Mouse (Mus musculus): ENCODE data around the gene Exosc10. TPM values are rescaled to one million over a fixed set of nuclear protein-coding genes. Genes with fewer than 3 reads are reported as not detected.

Gene Exosc10
- 29.2 and 31.6 TPM in 2 replicates for polyA plus RNA-seq (2012; rRNA removed)

DNA sequence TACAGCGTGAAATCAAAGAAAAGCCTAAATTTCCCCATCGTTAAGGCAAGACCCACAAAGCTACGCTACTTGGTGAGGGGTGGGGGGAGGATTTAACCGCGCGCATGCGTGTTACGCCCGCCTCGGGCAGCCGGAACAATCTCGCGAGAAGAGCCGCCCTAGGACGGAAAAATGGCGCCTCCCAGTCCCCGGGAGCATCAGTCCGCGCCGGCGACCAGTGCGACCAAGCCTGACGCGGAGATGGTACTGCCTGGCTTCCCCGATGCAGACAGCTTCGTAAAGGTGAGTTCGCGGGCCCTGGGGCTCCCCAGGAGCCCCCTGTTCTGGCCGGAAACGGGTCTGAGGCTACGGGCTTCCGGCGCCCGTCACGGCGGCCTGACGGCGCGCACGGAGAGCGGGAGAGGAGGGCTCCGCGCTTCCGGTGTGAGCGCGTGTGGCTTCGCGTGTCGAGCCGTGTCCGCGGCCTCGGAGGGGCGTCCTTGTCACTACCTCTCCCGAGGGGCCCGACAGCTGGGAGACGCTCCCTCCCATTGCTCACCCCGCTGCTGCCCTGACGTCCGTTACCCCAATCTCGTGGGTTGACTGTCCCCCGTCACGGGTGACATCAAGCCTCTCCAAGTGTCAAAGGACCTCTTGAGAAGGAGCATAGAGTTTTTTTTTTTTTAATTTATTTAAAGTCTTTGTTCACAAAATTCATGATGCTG is at the start of gene Exosc10:
Exosc10 (plus strand) TSS at position 133 of the 704 bp plus-strand sequence.
- no peaks in the 10 kb centered on the region for H3K27me3 ChIP-seq (ENCODE audit: control insufficient read depth, insufficient read depth, low read length)
- no peaks in the 10 kb centered on the region; the same call in 1 of the 2 replicates for H3K4me1 ChIP-seq (ENCODE audit: control insufficient read depth, insufficient read depth, insufficient read length)
- peaks cover 25% of the 10 kb centered on the region for H3K36me3 ChIP-seq (ENCODE audit: control insufficient read depth, insufficient read depth, low read length)
- peak; percentile 28 for TF ChIP-seq POLR2A (IDR thresholded peaks at IDR 0.05; ENCODE audit: low read depth, low read length)
- no peak for TF ChIP-seq CTCF (IDR thresholded peaks at IDR 0.05; ENCODE audit: extremely low read depth, insufficient read depth, insufficient read length, insufficient replicate concordance)
- peak within 1 kb of the TSS; percentile 98 for H3K27ac ChIP-seq (ENCODE audit: insufficient read depth, low read length)
- peak within 1 kb of the TSS; percentile 72 for H3K4me3 ChIP-seq (ENCODE audit: extremely low read depth, insufficient read depth, insufficient read length)
- DNase-seq (ENCODE audit: low read depth in 1 of 2, low spot score in 2 of 2): peak; percentile 82 to 83
- WGBS: under 1% methylated on average over 63 of the region's 63 CpGs

DNA sequence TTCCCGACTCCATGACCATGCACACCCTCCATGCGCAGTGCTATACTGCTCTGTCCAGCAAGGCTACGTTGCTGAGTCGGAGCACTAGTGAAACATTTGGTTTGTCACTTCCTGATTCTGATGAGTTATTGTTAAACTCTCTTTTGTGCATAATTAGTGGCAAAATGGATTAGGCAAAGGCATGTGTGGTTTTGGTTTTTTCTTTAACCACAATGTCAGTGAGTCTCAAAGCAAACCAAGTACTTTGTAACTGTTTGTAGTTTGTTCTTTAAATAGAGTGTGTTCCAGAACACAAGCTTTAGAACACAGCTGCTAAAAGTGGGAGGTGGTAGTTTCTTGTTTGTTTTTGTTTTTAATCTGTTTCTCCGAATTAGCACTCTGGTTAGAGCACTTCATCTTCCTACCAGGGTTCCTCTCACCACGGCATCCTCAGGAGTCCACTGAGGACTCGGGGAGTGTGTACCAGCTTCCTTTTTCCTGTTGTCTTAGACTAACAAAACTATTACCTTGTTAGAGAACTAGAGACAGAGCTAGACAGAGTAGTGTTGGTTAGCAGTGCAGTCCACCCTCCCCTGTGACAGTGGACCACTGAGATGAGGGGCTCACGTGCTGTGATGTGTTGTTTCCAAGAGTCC is 48.7 kb upstream of the Exosc10 start:
- Histone ChIP-seq H3K27me3 (ENCODE audit: control insufficient read depth, insufficient read depth, low read length) (no peaks in the 10 kb centered on the region), H3K27ac (ENCODE audit: insufficient read depth, low read length) (0 out of 2 replicates have a peak overlapping the region, but pooled peaks have one; percentile 1), H3K4me1 (ENCODE audit: control insufficient read depth, insufficient read depth, insufficient read length) (no peaks in the 10 kb centered on the region; the same call in 1 of the 2 replicates), H3K36me3 (ENCODE audit: control insufficient read depth, insufficient read depth, low read length) (peaks cover 4% of the 10 kb centered on the region), H3K4me3 (ENCODE audit: extremely low read depth, insufficient read depth, insufficient read length) (no peak overlapping the region)
- DNase-seq (ENCODE audit: low read depth in 1 of 2, low spot score in 2 of 2): peak in 1 of 2 experiments; percentile 2
- WGBS: 38% methylated on average over 8 of the region's 8 CpGs
- TF ChIP-seq POLR2A (IDR thresholded peaks at IDR 0.05; ENCODE audit: low read depth, low read length) (no peak), CTCF (IDR thresholded peaks at IDR 0.05; ENCODE audit: extremely low read depth, insufficient read depth, insufficient read length, insufficient replicate concordance) (no peak)

DNA sequence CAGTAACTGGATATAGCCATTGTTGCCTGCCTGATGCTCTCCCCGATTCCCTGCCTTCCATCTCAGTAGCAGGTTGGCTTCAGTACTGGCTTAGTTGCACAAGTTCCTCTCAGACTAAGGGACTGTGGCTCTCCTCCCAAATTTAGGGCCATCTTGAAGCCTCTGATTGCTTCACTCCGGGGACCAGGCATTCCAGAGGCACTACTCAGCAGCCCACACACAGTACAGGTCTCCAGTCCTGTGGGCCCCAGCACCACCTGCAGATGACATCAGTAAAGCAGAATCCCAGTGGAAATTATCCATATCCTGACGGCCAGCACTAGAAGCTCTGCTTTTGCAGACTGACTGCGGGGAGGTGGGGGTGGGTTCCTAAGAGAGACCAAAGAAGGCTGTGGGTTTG is 47.5 kb upstream of the Exosc10 start:
- 94% methylated on average over 4 of the region's 4 CpGs for WGBS

DNA sequence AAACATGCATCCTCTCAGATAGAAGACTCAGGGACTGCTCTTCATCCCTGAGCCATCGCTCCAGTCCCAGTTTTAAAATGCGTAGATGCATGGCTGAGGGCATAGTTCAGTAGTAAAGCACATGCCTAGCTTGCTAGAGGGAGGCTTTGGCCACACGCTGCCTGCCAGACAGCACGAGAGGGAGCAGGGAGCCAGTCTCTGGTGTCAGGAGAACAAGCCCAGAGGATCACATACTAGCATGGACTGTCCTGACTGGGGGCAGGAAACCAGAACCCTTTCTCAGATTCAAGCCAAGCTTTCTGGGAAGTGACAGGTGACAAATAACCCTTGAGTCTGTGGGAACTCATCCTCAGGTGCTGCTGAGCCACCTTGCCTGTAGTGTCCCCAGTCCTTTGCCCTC is 46.9 kb upstream of the Exosc10 start:
- Histone ChIP-seq H3K27ac (ENCODE audit: insufficient read depth, low read length) (no peak overlapping the region), H3K4me3 (ENCODE audit: extremely low read depth, insufficient read depth, insufficient read length) (no peak overlapping the region), H3K27me3 (ENCODE audit: control insufficient read depth, insufficient read depth, low read length) (no peaks in the 10 kb centered on the region), H3K36me3 (ENCODE audit: control insufficient read depth, insufficient read depth, low read length) (peaks cover 9% of the 10 kb centered on the region), H3K4me1 (ENCODE audit: control insufficient read depth, insufficient read depth, insufficient read length) (no peaks in the 10 kb centered on the region; the same call in 1 of the 2 replicates)
- DNase-seq (ENCODE audit: low read depth in 1 of 2, low spot score in 2 of 2): no peak
- TF ChIP-seq POLR2A (IDR thresholded peaks at IDR 0.05; ENCODE audit: low read depth, low read length) (no peak), CTCF (IDR thresholded peaks at IDR 0.05; ENCODE audit: extremely low read depth, insufficient read depth, insufficient read length, insufficient replicate concordance) (no peak)
- WGBS: 97% methylated on average over 4 of the region's 4 CpGs

More for the DNA sequence above, 47.5 kb upstream of the Exosc10 start:
- no peaks in the 10 kb centered on the region for H3K27me3 ChIP-seq (ENCODE audit: control insufficient read depth, insufficient read depth, low read length)
- H3K4me3 ChIP-seq (ENCODE audit: extremely low read depth, insufficient read depth, insufficient read length): no peak overlapping the region
- no peak for TF ChIP-seq CTCF (IDR thresholded peaks at IDR 0.05; ENCODE audit: extremely low read depth, insufficient read depth, insufficient read length, insufficient replicate concordance)
- TF ChIP-seq POLR2A (IDR thresholded peaks at IDR 0.05; ENCODE audit: low read depth, low read length): no peak
- DNase-seq (ENCODE audit: low read depth in 1 of 2, low spot score in 2 of 2): no peak
- H3K36me3 ChIP-seq (ENCODE audit: control insufficient read depth, insufficient read depth, low read length): peaks cover 7% of the 10 kb centered on the region
- H3K27ac ChIP-seq (ENCODE audit: insufficient read depth, low read length): no peak overlapping the region
- no peaks in the 10 kb centered on the region; the same call in 1 of the 2 replicates for H3K4me1 ChIP-seq (ENCODE audit: control insufficient read depth, insufficient read depth, insufficient read length)

DNA sequence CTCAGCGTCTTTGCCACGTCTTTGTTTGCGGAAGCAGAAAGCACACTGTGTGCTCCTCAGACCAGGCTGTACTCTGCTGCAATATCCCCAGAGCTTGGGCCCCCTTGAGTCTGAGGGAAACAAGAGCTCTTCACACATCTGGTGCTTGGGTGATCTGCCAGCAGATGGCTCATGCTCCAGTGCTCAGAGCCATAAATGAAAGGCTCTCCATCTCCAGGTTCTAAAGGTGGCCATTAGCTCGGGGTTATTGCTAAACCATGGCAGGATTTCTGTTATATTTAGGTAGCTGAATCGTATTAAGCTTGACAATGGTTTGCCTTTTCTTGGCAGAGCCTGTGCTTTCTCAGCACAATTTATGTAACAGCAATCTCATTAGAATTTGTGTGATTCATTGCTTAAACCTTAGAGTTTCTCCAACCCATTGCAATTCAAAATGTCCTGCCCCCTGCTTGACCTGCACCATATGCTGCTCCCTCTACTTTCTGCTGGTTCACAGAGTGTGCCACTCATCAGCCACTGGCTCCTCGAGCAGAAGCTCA is 45.1 kb upstream of the Exosc10 start:
- Histone ChIP-seq H3K4me1 (ENCODE audit: control insufficient read depth, insufficient read depth, insufficient read length) (no peaks in the 10 kb centered on the region; the same call in 1 of the 2 replicates), H3K4me3 (ENCODE audit: extremely low read depth, insufficient read depth, insufficient read length) (no peak overlapping the region), H3K27ac (ENCODE audit: insufficient read depth, low read length) (no peak overlapping the region), H3K27me3 (ENCODE audit: control insufficient read depth, insufficient read depth, low read length) (no peaks in the 10 kb centered on the region), H3K36me3 (ENCODE audit: control insufficient read depth, insufficient read depth, low read length) (peaks cover 16% of the 10 kb centered on the region)
- no peak for TF ChIP-seq POLR2A (IDR thresholded peaks at IDR 0.05; ENCODE audit: low read depth, low read length)
- no peak for TF ChIP-seq CTCF (IDR thresholded peaks at IDR 0.05; ENCODE audit: extremely low read depth, insufficient read depth, insufficient read length, insufficient replicate concordance)
- no peak for DNase-seq (ENCODE audit: low read depth in 1 of 2, low spot score in 2 of 2)
- 85% methylated on average over 6 of the region's 6 CpGs for WGBS

DNA sequence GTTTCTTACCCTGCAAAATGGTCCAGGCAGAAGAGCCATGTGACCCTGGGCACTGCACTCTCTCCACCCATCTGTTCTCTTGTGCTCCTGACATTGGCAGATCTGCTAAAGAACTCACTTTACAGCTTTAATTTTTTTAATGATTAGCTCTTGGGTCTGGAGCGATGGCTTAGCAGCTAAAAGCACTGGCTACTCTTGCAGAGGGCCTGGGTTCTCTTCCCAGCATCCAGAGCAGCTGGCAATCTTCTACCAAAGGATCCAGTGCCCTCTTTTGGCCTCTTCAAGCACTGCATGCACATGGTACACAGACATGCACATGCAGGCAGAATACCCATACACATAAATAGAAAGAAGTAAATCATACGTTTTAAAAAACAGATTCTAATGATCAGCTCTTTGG is 42.9 kb upstream of the Exosc10 start:
- Histone ChIP-seq H3K27me3 (ENCODE audit: control insufficient read depth, insufficient read depth, low read length) (no peaks in the 10 kb centered on the region), H3K27ac (ENCODE audit: insufficient read depth, low read length) (no peak overlapping the region), H3K36me3 (ENCODE audit: control insufficient read depth, insufficient read depth, low read length) (peaks cover 26% of the 10 kb centered on the region), H3K4me3 (ENCODE audit: extremely low read depth, insufficient read depth, insufficient read length) (no peak overlapping the region), H3K4me1 (ENCODE audit: control insufficient read depth, insufficient read depth, insufficient read length) (no peaks in the 10 kb centered on the region)
- DNase-seq (ENCODE audit: low read depth in 1 of 2, low spot score in 2 of 2): no peak
- TF ChIP-seq POLR2A (IDR thresholded peaks at IDR 0.05; ENCODE audit: low read depth, low read length): no peak
- TF ChIP-seq CTCF (IDR thresholded peaks at IDR 0.05; ENCODE audit: extremely low read depth, insufficient read depth, insufficient read length, insufficient replicate concordance): no peak
- WGBS: 95% methylated on average over 2 of the region's 2 CpGs
